Mouse (Mus musculus) 3T3-L1 (cell line): ENCODE measurements around the gene Abcb10.
A peak's percentile ranks its signal among the peaks of the same experiment; 100 is the strongest.
"Not testable (repeated sequence)": the region's sequence is repeated elsewhere in the genome, so short reads cannot be mapped to it uniquely, and the experiment has no call there.

Experiments
- DNase-seq: peaks from one replicate; pipeline ENCODE4 v3.0.0-alpha.2; 2015; ENCODE audit warnings: low read depth, low spot score

Abcb10 gene

DNA sequence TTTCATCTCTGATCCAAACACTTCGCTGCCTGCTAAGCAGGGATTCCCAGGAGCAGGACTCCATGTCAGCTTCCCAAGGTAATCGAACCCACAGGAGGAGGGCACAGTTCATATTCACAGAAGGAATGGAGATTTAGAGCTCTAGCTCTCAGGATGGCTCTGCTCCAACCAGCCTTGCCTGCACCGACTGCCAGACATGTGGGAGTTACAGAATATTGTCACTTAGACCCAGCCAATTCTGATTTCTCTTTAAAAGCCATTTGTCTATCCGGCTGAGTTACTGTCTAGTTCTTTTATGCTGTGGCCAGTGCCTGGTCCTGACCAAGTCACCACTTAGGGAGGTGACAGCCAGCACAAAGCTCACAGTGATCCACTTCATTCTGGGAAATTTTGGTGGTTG, 1.2 kb downstream of the Abcb10 start:
- no peak for DNase-seq

DNA sequence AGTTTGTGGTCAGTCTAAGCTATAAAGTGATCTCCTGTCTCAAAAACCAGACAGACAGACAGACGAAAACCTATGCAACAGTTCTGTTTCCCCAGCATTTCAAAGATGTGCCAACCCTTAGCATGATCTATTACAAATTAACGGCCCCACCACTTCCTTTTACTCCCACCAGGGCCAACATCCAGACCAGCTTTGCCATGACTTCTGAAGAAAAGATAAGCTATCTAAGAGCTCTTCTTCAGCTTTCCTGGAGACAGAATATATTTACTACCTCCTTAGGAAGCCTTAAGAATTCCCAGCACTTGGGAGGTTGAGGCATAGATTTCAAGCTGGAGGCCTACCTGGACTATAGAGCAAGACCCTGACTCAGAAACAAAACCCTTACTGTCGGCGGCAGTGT, 2.7 kb downstream of the Abcb10 start:
- no peak for DNase-seq

DNA sequence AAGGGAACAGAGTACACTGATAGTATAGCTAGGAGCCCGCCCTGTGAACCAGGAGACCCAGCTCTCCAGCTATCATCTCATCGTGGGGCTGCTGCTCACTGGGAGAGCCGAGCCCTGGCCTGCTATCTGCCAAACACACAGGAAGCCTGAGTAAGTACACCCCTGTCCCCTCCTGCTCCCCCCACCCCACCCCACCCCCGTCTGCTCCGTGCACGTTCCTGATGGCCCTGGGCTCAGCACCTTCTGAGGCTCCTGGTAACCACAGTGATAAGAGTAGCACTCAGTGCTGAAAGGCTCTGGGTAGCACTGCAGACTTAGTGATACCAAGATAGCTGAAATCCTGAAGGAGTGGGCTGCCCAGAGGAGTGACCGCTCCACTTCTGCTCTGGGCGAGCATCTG, 4.0 kb downstream of the Abcb10 start:
- DNase-seq, result no peak

DNA sequence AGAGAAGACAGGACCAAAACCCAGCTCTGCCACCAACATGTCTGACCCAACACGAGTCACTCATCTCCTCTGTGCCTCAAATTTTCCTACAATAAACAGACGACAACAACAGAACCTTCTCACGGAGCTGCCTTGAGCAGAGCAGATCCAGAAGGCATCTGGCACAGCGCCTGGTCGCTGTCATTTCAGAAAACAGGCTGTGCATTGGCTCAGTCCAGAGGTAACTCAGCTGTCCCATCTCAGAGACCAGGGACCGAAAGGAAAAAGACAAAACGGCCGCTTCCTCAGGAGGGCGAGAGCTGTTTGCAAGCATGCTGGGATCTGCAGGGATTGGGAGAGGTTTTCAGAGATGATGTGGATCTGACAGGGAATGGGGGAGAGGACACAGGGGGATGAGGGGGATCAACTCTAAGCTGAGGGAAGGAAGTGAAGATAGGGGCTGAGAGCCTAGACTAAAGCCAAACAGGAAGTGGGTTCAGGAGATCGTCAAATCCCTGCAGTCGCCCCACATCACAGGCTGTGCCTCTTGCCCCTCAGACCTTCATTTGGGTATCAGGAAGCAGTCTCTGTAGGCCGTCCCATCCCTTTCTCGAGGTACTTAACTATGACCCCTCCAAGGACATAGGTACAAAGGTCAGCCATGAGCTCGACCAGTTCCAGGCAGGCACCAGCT, 4.6 kb downstream of the Abcb10 start:
- peak; percentile 30 for DNase-seq

DNA sequence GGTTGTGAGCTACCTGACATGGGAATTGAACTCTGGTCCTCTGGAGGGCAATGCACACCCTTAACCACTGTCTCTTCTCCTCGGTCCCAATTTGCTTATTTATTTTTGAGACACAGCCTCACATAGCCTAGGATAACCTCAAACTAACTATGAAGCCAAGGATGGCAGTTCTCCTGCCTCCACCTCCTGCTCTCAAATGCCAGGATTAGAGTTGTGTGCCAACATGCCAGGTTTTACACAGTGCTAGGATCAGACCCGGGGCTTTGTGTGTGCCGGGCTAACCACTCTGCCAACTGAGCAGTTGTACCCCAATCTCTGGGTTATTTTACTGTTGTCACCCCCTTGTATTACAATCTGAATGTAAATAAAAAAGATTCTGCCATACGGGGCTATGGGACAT, 5.4 kb downstream of the Abcb10 start:
- no peak for DNase-seq

DNA sequence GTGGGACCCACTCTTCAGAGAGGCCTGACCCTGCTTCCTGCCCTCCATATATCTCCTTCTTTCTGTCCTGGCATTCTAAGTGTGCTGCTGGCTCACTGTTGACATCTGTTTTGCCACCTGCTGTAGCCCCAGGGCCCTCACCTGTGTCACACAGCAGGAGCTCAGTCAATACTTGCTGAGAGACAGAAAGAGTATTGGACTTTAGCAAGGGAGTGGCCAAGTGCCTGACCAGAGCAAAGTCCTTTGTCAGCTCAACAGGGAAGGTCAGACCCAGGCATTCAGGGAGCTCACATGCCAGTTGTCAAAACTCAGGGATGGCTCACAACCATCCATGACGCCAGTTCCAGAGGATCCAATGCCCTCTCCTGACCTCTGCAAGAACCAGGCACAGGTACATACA, 9.4 kb downstream of the Abcb10 start:
- no peak for DNase-seq

DNA sequence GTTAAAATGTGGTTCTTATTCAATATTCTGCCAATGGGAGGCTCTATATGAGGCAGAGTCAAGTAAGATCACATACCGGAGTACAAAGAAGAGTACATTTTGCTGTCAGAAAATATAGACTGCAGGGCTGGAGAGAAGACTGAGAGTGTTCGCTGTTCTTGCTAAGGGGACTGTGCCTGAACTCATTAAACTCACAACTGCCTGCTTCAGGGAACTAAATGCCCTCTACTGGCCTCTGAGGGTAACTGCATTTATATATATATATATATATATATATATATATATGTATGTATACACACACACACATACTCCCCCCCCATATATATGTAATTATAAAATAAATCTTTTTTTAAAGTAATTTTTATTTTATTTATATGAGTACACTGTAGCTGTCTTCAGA, 16.0 kb downstream of the Abcb10 start:
- DNase-seq, result no peak

DNA sequence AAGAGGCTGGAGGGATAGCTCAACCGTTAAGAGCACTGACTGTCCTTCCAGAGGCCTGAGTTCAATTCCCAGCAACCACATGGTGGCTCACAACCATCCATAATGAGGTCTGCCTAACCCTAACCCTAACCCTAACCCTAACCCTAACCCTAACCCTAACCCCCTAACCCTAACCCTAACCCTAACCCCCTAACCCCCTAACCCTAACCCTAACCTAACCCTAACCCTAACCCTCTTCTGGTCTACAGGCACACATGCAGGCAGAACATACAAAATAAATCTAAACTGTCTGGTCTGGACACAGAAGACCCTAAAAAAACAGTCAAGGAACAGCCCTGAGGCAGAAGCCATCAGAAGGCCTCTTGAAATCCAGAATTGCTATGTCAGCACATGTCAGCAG, 21.6 kb downstream of the Abcb10 start:
- DNase-seq, result no peak

DNA sequence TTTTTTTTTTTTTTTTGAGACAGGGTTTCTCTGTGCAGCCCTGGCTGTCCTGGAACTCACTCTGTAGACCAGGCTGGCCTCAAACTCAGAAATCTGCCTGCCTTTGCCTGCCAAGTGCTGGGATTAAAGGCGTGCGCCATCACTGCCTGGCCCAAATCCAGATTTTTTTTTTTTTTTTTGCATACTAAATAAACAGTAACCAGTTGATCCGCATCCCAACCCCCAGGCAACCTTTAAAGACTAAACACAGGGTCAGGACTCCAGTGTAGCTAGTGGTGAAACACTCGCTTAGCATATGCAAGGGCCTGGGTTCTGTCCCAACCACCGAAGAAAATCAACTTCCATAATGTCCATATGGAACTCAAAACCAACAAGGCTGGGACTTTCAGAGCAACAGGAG, 22.4 kb downstream of the Abcb10 start:
- DNase-seq, result not testable (repeated sequence)

DNA sequence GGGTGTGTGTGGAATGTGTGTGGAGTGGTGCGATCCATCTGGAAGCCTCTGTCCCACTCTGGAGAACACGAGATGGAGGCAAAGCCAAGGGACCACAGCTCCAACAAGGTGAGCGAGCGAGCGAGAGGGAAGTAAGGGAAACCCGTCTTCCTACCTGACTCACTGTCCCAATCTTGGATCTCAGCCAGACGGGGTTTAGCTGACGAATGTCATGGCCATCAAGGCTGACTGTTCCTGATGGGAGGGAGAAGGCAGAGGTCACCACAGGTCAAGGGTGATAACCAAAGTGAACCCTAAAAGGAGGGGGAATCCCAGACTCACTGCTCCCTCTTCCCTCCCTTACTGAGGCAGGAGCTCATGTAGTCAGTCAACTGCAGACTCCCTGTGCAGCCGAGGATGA, 22.9 kb downstream of the Abcb10 start:
- no peak for DNase-seq

DNA sequence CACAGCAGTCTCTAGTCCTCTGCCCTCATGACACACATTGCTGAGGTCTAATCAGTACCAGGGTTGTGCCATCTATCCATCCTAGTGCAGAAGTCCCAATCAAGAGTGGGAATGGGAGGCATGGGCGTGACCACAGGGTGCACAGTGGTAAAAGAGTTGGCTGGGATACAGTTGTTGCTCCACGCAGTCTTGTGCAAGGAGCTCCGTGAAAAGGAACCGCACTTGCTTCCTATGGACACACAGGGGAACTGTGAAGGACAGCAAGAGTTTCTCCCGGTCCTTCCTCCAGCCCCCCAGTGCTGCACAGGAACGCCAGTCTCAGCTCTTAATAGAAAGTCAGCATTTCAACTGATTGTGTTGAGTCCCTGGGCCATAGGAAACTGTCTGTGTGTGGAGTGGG, 23.4 kb downstream of the Abcb10 start:
- DNase-seq, result no peak

DNA sequence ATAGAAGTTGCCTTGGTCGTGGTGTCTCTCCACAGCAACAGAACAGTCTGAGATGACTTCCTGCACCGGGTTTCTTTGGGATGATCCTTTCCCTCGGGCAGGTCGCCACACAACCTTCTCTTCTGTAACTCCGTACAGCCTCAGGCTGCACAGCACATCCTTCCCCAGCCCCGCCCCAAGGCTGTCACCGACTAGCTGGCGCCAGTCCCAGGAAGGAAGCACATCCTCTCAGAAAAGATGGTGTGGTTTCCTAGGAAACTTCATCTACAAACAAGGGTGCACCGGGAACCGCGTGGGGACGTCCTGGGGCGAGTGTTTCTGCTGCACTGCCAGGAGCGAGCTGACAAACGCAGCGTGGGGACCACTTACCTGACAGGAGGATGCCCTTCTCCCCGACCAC, 24.8 kb downstream of the Abcb10 start:
- DNase-seq, result no peak

DNA sequence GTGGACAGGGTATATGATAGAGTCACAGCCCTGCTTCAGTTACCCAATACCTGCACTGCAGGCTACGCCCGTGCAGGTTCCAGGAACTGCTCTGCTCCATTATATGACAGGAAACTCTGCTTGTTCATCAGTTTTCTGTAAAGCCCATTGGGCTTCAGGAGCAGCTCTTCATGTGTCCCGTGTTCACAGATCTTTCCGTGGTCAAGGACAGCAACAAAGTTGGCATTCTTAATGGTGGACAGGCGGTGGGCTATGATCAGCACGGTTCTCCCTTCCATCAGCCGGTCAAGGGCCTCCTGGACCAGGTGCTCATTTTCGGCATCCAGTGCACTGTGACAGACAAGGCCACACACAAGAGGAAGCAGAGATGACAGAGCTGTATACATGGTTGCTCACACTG, 28.7 kb downstream of the Abcb10 start:
- no peak for DNase-seq

DNA sequence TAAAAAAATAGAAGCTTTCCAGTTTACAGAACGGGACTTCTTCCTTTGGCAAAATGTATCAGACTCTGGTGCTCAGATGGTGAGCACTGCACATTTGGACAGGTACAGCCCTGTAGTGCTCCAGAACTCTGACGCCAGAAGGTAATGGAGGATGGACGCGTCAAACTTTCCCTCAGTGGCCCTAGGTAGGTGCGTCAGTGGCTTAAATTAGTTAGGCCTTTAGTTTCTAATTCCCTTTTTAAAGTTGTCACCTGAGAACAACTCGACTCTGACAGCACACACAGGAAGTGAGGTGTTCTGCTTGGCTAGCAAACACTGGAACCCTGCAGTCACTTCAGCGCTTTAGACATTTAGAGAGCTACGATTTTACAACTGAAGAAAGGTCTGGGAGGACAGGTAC, 29.2 kb downstream of the Abcb10 start:
- no peak for DNase-seq

DNA sequence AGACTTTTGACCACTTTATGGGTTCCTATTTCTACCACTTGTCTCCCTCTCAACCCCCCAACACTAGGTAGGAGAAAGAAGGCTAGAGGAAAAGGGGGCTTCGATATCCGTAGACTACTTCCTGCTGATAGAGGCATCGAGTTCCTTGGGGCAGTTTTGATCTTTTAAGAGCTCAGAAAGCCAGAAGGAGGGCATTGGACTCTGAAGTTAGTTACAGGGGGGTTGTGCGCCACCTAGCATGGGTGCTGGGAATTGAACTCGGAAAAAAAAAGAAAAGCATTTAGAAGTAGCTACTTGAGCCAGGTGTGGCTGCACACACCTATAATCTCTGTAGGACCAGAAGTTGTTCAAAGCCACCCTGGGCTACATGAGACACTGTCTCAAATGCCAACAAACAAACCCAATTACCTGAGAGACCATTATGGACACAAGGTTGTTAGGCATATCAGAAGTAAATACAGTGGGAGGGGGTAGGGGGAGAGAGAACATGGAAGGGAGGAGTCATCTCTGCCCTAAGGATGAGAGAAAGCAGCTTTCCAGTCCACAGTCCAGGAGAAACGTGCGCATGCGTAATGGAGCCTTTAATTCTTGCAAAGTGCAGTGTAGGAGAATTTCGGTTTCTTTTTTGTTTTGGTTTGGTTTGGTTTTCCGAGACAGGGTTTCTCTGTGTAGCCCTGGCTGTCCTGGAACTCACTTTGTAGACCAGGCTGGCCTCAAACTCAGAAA, 32.7 kb downstream of the Abcb10 start:
- DNase-seq, result peak; percentile 87

DNA sequence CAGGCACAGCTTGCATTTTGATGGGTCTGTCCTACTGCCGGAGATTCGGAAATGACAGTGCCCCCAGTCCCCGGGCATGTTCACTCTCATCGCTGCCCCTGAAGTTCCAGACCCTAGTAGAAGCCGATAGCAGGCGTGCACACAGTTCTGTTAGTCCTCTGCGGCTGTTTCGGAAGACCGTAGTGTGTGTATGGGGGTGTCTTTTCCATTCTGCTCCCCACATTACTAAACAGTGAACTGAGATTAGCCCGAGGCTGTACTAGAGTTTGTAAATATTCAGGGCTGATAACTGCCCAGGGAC, 33.3 kb downstream of the Abcb10 start:
- no peak for DNase-seq

DNA sequence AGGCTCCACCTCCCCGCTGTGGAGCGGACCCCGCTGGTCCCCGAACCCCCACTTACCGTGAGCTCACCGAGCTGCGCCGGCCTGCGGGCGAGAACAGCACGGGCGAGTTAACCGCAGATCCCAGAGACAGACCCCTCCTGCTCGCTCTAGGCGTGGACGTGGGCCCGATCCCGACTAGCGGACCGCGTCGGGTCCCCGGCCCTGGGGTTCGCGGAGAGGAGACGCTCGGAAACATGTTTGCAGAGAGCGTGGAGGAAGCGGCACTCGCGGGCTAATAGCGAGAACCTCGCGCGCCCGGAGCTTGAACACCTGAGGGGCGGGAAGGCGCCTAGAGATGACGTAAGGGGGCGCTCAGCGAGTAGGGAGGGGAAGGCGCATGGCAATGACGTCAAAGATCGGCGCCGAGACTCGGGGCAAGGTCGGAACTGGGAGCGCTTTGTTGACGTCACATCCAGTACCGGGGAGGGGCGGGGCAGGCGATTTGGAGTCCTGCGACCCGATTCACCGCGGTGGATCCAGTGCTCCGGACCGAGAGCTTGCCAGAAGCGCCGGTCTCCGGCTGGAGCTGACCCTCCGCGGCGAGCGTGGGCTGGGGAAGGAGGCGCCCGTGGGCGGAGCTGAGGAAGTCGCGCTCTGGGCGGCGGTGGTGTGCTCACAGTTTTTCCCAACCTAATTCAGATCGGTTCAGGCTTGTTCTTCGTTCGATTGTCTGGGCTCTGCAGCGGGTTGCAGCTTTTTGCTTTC, 33.8 kb downstream of the Abcb10 start, which contains the start of gene Nup133:
Nup133 (minus strand) TSS at position 324 of the 744 bp plus-strand sequence.
- DNase-seq, result peak; percentile 99

DNA sequence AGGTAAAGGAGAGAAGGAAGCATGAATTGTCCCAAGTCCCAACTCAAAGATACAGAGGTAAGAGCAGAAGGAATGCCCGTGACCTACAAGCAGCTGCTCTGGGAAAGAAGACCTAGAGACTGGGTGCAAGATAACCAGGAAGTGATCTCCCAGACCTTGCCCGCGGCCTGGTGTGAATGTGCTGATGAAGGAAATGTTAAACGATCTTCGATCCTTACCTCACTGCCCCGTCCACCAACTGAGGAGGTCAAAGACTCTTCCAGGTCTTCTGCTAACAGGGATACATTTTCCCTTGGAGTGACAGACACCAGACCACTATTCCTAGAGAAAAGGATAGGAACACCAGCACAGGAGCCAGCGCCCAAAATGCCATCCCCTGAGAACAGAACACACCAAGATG, 53.9 kb downstream of the Abcb10 start:
- DNase-seq, result no peak

DNA sequence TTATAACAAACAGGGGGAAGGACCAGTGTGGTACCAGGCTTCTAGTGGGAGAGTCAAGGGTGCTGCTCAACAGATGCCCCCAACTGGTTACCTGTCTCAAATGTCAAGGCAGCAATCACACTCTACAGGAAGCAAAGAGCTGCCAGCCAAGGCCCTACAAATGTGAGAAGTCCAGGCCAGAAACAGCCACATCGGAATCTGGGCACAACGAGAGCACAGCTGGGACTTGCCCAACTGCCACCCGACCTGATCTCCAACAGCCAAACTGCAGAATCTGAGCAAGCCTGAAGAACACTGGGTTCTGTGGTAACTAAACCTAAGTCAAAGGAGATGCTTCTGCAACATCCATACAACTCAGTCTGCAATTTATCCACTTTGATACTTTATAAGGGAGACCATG, 57.3 kb downstream of the Abcb10 start:
- no peak for DNase-seq

DNA sequence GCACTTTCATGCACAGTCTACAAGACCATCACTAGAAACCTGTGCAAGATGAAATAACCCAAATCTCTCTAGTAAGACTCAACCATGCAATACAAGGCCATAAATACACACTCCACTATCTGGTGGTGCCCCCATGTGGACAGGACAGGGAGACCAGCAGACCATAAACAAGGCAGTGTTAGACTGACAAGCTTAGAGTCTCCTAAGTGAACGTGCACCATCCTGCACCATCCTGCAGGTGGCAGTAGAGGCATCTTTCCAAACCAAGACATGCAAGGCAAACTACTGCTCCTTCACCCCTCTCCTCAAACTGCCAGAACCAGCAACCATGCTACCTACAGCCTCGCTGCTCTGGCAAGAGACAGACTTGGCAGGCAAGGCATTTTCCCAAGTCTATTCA, 58.2 kb downstream of the Abcb10 start:
- DNase-seq, result peak; percentile 97

DNA sequence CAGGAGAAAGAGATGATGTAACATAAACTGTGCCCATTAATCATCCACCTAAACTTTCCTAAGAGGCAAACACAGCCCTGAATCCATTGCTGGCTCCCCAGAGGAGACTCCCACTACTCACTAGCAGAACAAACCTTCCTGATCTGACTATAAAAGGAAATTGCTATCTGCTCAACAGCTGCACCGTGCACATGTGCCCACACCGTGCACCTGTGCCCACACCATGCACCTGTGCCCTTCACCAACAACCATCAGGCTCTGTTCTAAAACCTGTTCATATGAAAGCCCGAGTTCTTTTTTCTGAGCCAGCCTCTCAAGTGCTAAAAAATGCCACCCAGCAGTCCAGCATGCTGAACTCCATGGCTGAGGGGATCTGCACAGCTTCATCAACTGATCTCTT, 68.3 kb downstream of the Abcb10 start:
- no peak for DNase-seq

DNA sequence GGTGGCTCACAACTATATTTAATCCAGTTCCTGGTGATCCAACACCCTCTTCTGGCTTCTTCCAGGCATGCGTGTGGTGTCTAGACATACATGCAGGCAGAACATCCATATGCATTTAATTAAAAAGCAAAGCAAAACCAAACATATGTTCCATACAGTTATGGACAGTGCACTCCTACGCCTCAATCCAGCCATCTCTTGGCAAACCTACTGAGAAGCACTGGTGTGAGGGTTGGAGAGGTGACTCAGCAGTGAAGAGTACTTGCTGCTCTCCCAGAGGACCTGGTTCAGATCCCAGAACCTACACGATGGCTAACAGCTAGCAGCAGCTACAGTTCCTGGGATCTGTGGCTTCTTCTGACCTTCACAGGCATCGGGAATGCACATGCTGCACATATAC, 70.7 kb downstream of the Abcb10 start:
- peak; percentile 48 for DNase-seq

DNA sequence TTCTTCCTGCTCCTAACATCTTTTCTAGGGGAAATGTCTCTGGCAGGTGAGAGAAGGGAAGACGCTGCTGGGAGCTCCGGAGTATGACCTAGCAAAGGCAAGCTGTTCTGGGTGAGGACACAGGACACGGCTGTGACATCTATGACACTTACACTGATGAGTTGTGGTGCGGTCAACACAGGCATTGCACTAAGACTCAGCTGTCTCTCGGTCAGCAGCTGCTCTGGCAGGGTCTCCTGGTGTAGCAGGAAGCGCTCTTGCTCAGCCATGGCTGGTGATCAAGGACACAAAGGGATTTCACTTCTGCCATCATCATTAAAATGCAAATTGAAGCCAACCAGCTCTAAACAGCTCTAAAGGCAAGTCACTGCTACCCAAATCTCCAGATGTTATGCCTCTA, 75.3 kb downstream of the Abcb10 start:
- no peak for DNase-seq
